Mouse (Mus musculus): ENCODE results near the gene Cda. TPM values are rescaled to one million over a fixed set of nuclear protein-coding genes. Genes with fewer than 3 reads are reported as not detected.

Cda gene
- total and polyA plus RNA-seq, 2 experiments from 2014 or later = 9.6 to 12.2 TPM

DNA sequence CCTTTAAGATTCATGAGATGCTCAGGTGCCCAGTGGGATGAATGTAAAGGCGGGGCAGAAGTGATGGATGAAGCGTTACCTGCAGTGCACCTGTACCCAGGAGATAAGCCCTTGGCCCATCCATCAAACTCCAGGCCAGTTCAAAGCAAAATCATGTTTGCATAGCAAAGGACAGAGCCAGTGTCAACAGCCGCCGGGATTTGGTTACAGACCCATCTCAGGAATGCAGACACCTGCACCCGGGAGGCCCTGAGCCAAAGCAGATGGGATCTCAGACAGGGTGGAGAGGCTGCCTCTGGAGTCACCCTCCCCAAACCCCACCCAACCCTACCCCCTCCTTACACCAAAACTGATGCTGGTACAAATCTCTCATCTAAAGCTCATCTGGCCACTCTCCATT is 43.2 kb upstream of the Cda start:
- no peaks in the 10 kb centered on the region for H3K36me3 ChIP-seq (ENCODE audit: insufficient read depth, low read length)
- DNase-seq (ENCODE audit: low spot score) (no peak), ATAC-seq (ENCODE audit: low FRiP score) (no peak)
- no peak overlapping the region for H3K27ac ChIP-seq (ENCODE audit: low read depth, low read length)
- H3K4me2 ChIP-seq (ENCODE audit: low read depth, low read length, poor library complexity, severe bottlenecking) = no peak overlapping the region
- no peak overlapping the region for H3K9ac ChIP-seq (replicated peaks; ENCODE audit: low read length, poor library complexity, severe bottlenecking)
- WGBS = 29% methylated on average over 5 of the region's 5 CpGs
- no peaks in the 10 kb centered on the region for H3K9me3 ChIP-seq (ENCODE audit: low read length)
- no peak overlapping the region for H3K4me3 ChIP-seq (ENCODE audit: low read depth, low read length)
- TF ChIP-seq CTCF (IDR thresholded peaks at IDR 0.05) = no peak
- H3K4me1 ChIP-seq (ENCODE audit: insufficient read depth, low read length) = peaks cover 7% of the 10 kb centered on the region; the same call in 1 of the 2 replicates
- no peaks in the 10 kb centered on the region for H3K27me3 ChIP-seq (ENCODE audit: insufficient read depth, low read length)

GRCm38 (mm10) chr4:138407479-138408194 is 39.8 kb upstream of the Cda start:
- no peak for TF ChIP-seq CTCF (IDR thresholded peaks at IDR 0.05)
- ATAC-seq (ENCODE audit: low FRiP score) = no peak
- H3K4me2 ChIP-seq (ENCODE audit: low read depth, low read length, poor library complexity, severe bottlenecking) = no peak overlapping the region

GRCm38 (mm10) chr4:138404806-138405205 is 37.0 kb upstream of the Cda start:
- DNase-seq (ENCODE audit: low spot score) = no peak
- 0% methylated on average over 2 of the region's 2 CpGs for WGBS

More at GRCm38 (mm10) chr4:138407479-138408194, 39.8 kb upstream of the Cda start:
- no peak overlapping the region for H3K9ac ChIP-seq (replicated peaks; ENCODE audit: low read length, poor library complexity, severe bottlenecking)
- H3K36me3 ChIP-seq (ENCODE audit: insufficient read depth, low read length) = no peaks in the 10 kb centered on the region
- WGBS = 82% methylated on average over 11 of the region's 13 CpGs
- no peak for DNase-seq (ENCODE audit: low spot score)
- no peak overlapping the region for H3K4me3 ChIP-seq (ENCODE audit: low read depth, low read length)
- no peaks in the 10 kb centered on the region for H3K9me3 ChIP-seq (ENCODE audit: low read length)
- H3K27me3 ChIP-seq (ENCODE audit: insufficient read depth, low read length) = no peaks in the 10 kb centered on the region
- no peak overlapping the region for H3K27ac ChIP-seq (ENCODE audit: low read depth, low read length)
- H3K4me1 ChIP-seq (ENCODE audit: insufficient read depth, low read length) = no peaks in the 10 kb centered on the region

GRCm38 (mm10) chr4:138396711-138397110 is 28.9 kb upstream of the Cda start:
- Histone ChIP-seq H3K9me3 (ENCODE audit: low read length) (no peaks in the 10 kb centered on the region), H3K4me2 (ENCODE audit: low read depth, low read length, poor library complexity, severe bottlenecking) (peak overlapping the region; percentile 86), H3K27me3 (ENCODE audit: insufficient read depth, low read length) (peaks cover 35% of the 10 kb centered on the region), H3K9ac (replicated peaks; ENCODE audit: low read length, poor library complexity, severe bottlenecking) (peak overlapping the region; percentile 73), H3K4me3 (ENCODE audit: low read depth, low read length) (peak overlapping the region; percentile 60), H3K27ac (ENCODE audit: low read depth, low read length) (peak overlapping the region; percentile 57), H3K4me1 (ENCODE audit: insufficient read depth, low read length) (no peaks in the 10 kb centered on the region; the same call in 1 of the 2 replicates), H3K36me3 (ENCODE audit: insufficient read depth, low read length) (no peaks in the 10 kb centered on the region)
- no peak for TF ChIP-seq CTCF (IDR thresholded peaks at IDR 0.05)
- ATAC-seq (ENCODE audit: low FRiP score) (no peak), DNase-seq (ENCODE audit: low spot score) (no peak)
- WGBS = 4% methylated on average over 8 of the region's 8 CpGs

More at GRCm38 (mm10) chr4:138404806-138405205, 37.0 kb upstream of the Cda start:
- no peaks in the 10 kb centered on the region for H3K36me3 ChIP-seq (ENCODE audit: insufficient read depth, low read length)
- H3K27ac ChIP-seq (ENCODE audit: low read depth, low read length) = no peak overlapping the region
- no peaks in the 10 kb centered on the region for H3K9me3 ChIP-seq (ENCODE audit: low read length)
- H3K27me3 ChIP-seq (ENCODE audit: insufficient read depth, low read length) = no peaks in the 10 kb centered on the region
- ATAC-seq (ENCODE audit: low FRiP score) = no peak
- no peak overlapping the region for H3K9ac ChIP-seq (replicated peaks; ENCODE audit: low read length, poor library complexity, severe bottlenecking)
- peak; percentile 48 for TF ChIP-seq CTCF (IDR thresholded peaks at IDR 0.05)
- no peaks in the 10 kb centered on the region for H3K4me1 ChIP-seq (ENCODE audit: insufficient read depth, low read length)
- H3K4me2 ChIP-seq (ENCODE audit: low read depth, low read length, poor library complexity, severe bottlenecking) = no peak overlapping the region
- no peak overlapping the region for H3K4me3 ChIP-seq (ENCODE audit: low read depth, low read length)

GRCm38 (mm10) chr4:138395971-138396645 is 28.3 kb upstream of the Cda start, which contains the start of gene Fam43b:
TSS of gene Fam43b (minus strand) at chr4:138396528.
- no peak for TF ChIP-seq CTCF (IDR thresholded peaks at IDR 0.05)
- WGBS = 2% methylated on average over 45 of the region's 46 CpGs
- peak within 1 kb of the TSS; percentile 86 for H3K4me2 ChIP-seq (ENCODE audit: low read depth, low read length, poor library complexity, severe bottlenecking)
- no peaks in the 10 kb centered on the region; the same call in 1 of the 2 replicates for H3K4me1 ChIP-seq (ENCODE audit: insufficient read depth, low read length)
- peak within 1 kb of the TSS; percentile 73 for H3K9ac ChIP-seq (replicated peaks; ENCODE audit: low read length, poor library complexity, severe bottlenecking)
- ATAC-seq (ENCODE audit: low FRiP score) (peak; percentile 62; the same call in 1 of the 2 replicates), DNase-seq (ENCODE audit: low spot score) (peak; percentile 80)
- H3K27me3 ChIP-seq (ENCODE audit: insufficient read depth, low read length) = peaks cover 35% of the 10 kb centered on the region
- no peaks in the 10 kb centered on the region for H3K36me3 ChIP-seq (ENCODE audit: insufficient read depth, low read length)
- peak within 1 kb of the TSS; percentile 57 for H3K27ac ChIP-seq (ENCODE audit: low read depth, low read length)
- peak within 1 kb of the TSS; percentile 60 for H3K4me3 ChIP-seq (ENCODE audit: low read depth, low read length)
- H3K9me3 ChIP-seq (ENCODE audit: low read length) = no peaks in the 10 kb centered on the region
